Mouse (Mus musculus): ENCODE measurements around the gene Gm6034.

DNA sequence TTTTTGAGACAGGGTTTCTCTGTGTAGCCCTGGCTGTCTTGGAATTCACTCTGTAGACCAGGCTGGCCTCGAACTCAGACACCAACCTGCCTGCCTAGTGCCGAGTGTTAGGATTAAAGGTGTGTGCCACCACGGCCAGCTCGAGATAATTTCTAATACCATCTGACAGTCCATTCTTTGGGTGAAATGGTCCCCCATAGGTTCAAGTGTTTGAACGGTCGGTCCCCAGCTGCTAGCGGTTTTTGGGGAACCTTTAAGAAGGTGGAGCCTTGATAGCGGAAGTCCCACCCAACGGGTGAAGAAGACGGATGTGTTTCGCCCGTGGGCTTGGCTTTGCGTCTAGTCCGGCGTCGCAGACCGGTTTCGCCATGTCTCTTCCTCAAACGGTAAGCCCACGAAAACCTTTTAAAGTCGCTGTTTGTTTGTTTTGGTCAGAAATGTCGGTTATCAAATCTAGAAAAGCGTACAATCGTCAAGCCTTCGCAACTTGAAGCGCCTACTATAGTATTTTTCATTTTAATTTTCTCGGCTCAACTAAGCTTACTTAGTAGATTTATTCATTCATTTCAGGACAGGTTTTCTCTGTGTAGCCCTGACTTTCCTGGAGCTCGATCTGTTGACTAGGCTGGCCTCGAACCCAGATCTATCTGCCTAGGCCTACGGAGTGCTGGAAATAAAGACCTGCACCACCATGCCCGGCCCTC, 48.4 kb upstream of the Gm6034 start:
- TF ChIP-seq CTCF (IDR thresholded peaks at IDR 0.05) (no peak), POLR2A (IDR thresholded peaks at IDR 0.05; ENCODE audit: insufficient read depth, low read depth, low read length) (peak; percentile 96)
